Mouse (Mus musculus) heart, embryonic 15.5 days (tissue): ENCODE measurements around the gene Nudt3. TPM values are rescaled to one million over a fixed set of nuclear protein-coding genes. Genes with fewer than 3 reads are reported as not detected.
A peak's percentile ranks its signal among the peaks of the same experiment; 100 is the strongest.

Experiments
- ATAC-seq: fragments of 200-750 bp; cut with Nextera tagmentation; replicated peaks from 2 replicates; pipeline ENCODE4 v1.8.0; 2017; ENCODE audit warnings: low read depth, moderate TSS enrichment; ENCODE audit not compliant: insufficient number of reproducible peaks, insufficient read depth, low FRiP score
- H3K27ac ChIP-seq: fragments of 300-500 bp; sonication (generic); 2 replicates; pipeline ENCODE4 v1.5.1; 2015; ENCODE audit warnings: mild to moderate bottlenecking, inconsistent platforms
- H3K27me3 ChIP-seq: fragments of 300-500 bp; sonication (generic); 2 replicates; pipeline ENCODE4 v1.6.1; 2015; ENCODE audit warnings: inconsistent platforms
- H3K36me3 ChIP-seq: fragments of 300-500 bp; sonication (generic); 2 replicates; pipeline ENCODE4 v1.6.1; 2015; ENCODE audit warnings: mild to moderate bottlenecking, inconsistent platforms
- H3K4me1 ChIP-seq: fragments of 300-500 bp; sonication (generic); replicated peaks from 2 replicates; pipeline ENCODE4 v1.6.1; 2015; ENCODE audit warnings: inconsistent platforms
- H3K4me2 ChIP-seq: fragments of 300-500 bp; sonication (generic); 2 replicates; pipeline ENCODE4 v1.6.1; 2015; ENCODE audit warnings: inconsistent platforms, mild to moderate bottlenecking, moderate library complexity
- H3K4me3 ChIP-seq: fragments of 300-500 bp; sonication (generic); 2 replicates; pipeline ENCODE4 v1.5.1; 2015; ENCODE audit warnings: mild to moderate bottlenecking, inconsistent platforms
- H3K9ac ChIP-seq: fragments of 300-500 bp; sonication (generic); 2 replicates; pipeline ENCODE4 v1.6.1; 2015; ENCODE audit warnings: mild to moderate bottlenecking, inconsistent platforms
- H3K9me3 ChIP-seq: fragments of 300-500 bp; sonication (generic); replicated peaks from 2 replicates; pipeline ENCODE4 v1.6.1; 2016; ENCODE audit warnings: inconsistent platforms
- WGBS: fragments of 180-500 bp; shearing (Covaris S2); methylation state at CpG from one replicate; pipeline ENCODE4 v1.1.7; 2015; ENCODE audit warnings: mixed read lengths; 5-methylcytosine and 5-hydroxymethylcytosine counted together
- polyA plus RNA-seq: library from polyadenylated mRNA; unstranded; fragments of >200 nt; fragmentation: Nextera tagmentation; extraction: Ambion mirVana; gene quantifications from 2 replicates; pipeline ENCODE4 v1.2.1, GENCODE M21; 2015

Gene Nudt3
- polyA plus RNA-seq, 1 experiment from 2014 or later = 132 TPM

DNA sequence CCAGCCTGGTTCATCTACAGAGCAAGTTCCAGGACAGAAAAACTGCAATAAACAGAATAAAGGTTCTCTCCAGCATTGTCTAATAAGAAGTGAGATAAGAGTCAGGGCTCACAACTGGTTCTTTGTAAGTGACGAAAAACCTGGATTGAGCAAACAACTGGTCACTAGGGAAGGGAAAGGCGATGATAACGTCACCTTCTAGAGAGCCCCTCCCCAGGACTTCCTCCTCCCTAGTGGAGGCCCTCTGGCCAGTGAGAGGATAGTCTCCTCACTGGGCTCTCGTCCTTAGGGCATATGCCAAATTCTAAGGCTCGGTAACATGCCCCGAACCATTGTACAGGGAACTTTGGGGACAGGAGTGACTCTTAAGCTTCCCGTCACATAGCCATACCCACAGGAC lies 47.2 kb downstream of the Nudt3 start:
- no peak overlapping the region for H3K4me3 ChIP-seq
- H3K27me3 ChIP-seq = no peaks in the 10 kb centered on the region
- WGBS = 82% methylated on average over 7 of the region's 7 CpGs
- no peak overlapping the region for H3K4me2 ChIP-seq
- H3K9ac ChIP-seq = no peak overlapping the region
- no peaks in the 10 kb centered on the region for H3K9me3 ChIP-seq
- peaks cover 46% of the 10 kb centered on the region for H3K36me3 ChIP-seq
- no peak for ATAC-seq
- H3K27ac ChIP-seq = no peak overlapping the region
- H3K4me1 ChIP-seq = peaks cover 43% of the 10 kb centered on the region

- Histone ChIP-seq H3K36me3 (peaks cover 38% of the 10 kb centered on the region), H3K27me3 (no peaks in the 10 kb centered on the region), H3K9me3 (no peaks in the 10 kb centered on the region), H3K27ac (peak overlapping the region; percentile 42; the same call in 1 of the 2 replicates), H3K4me3 (no peak overlapping the region), H3K4me2 (no peak overlapping the region), H3K9ac (no peak overlapping the region), H3K4me1 (peaks cover 41% of the 10 kb centered on the region)
- no peak for ATAC-seq
- 73% methylated on average over 10 of the region's 10 CpGs for WGBS
Measured at GRCm38 (mm10) chr17:27575116-27575776, 48.0 kb downstream of the Nudt3 start.

GRCm38 (mm10) chr17:27574470-27575115 lies 48.7 kb downstream of the Nudt3 start:
- ATAC-seq = peak; percentile 59; the same call in 1 of the 2 replicates
- no peak overlapping the region for H3K9ac ChIP-seq
- WGBS = 76% methylated on average over 15 of the region's 16 CpGs
- peaks cover 31% of the 10 kb centered on the region for H3K36me3 ChIP-seq
- H3K4me1 ChIP-seq = peaks cover 40% of the 10 kb centered on the region
- H3K27ac ChIP-seq = peak overlapping the region; percentile 42
- H3K4me2 ChIP-seq = no peak overlapping the region
- no peak overlapping the region for H3K4me3 ChIP-seq
- H3K27me3 ChIP-seq = no peaks in the 10 kb centered on the region
- no peaks in the 10 kb centered on the region for H3K9me3 ChIP-seq

GRCm38 (mm10) chr17:27573772-27574320 lies 49.4 kb downstream of the Nudt3 start:
- H3K9me3 ChIP-seq = no peaks in the 10 kb centered on the region
- H3K9ac ChIP-seq = no peak overlapping the region
- H3K36me3 ChIP-seq = peaks cover 25% of the 10 kb centered on the region
- H3K27me3 ChIP-seq = no peaks in the 10 kb centered on the region
- 75% methylated on average over 10 of the region's 10 CpGs for WGBS
- no peak overlapping the region for H3K27ac ChIP-seq
- H3K4me1 ChIP-seq = peaks cover 37% of the 10 kb centered on the region
- no peak overlapping the region for H3K4me3 ChIP-seq
- ATAC-seq = no peak
- no peak overlapping the region for H3K4me2 ChIP-seq

DNA sequence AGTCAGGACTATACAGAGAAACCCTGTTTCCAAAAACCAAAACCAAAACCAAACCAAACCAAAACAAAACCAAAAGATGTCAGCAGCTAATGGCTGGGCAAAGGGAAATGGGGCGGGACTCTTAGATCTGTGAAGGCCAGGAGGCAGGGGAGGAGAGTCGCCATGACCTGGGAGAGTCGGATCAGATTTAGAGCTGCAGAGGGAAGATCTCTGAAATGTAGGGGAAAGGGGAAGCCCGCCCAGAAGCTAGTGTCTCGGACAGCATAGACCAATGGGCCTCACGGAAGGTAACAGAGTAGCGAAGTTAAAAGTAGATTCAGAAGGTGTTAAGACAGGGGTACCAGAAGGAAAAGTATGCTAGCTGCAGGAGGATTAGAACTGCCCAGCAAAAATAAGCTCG lies 52.0 kb downstream of the Nudt3 start:
- ATAC-seq = no peak
- peaks cover 7% of the 10 kb centered on the region for H3K36me3 ChIP-seq
- 62% methylated on average over 8 of the region's 8 CpGs for WGBS
- H3K27ac ChIP-seq = peak overlapping the region; percentile 37; the same call in 1 of the 2 replicates
- H3K27me3 ChIP-seq = no peaks in the 10 kb centered on the region
- H3K4me2 ChIP-seq = no peak overlapping the region
- no peaks in the 10 kb centered on the region for H3K9me3 ChIP-seq
- H3K4me3 ChIP-seq = no peak overlapping the region
- no peak overlapping the region for H3K9ac ChIP-seq
- H3K4me1 ChIP-seq = peaks cover 35% of the 10 kb centered on the region

GRCm38 (mm10) chr17:27568228-27568627 lies 55.1 kb downstream of the Nudt3 start:
- 84% methylated on average over 5 of the region's 5 CpGs for WGBS
- no peak for ATAC-seq

GRCm38 (mm10) chr17:27565942-27566267 lies 57.4 kb downstream of the Nudt3 start:
- H3K36me3 ChIP-seq = no peaks in the 10 kb centered on the region
- H3K9me3 ChIP-seq = no peaks in the 10 kb centered on the region
- H3K4me2 ChIP-seq = peak overlapping the region; percentile 95
- under 1% methylated on average over 13 of the region's 13 CpGs for WGBS
- no peaks in the 10 kb centered on the region for H3K27me3 ChIP-seq
- peaks cover 32% of the 10 kb centered on the region for H3K4me1 ChIP-seq
- H3K27ac ChIP-seq = no peak overlapping the region
- peak overlapping the region; percentile 70 for H3K9ac ChIP-seq
- peak; percentile 4; the same call in 1 of the 2 replicates for ATAC-seq
- peak overlapping the region; percentile 72 for H3K4me3 ChIP-seq

More at GRCm38 (mm10) chr17:27568228-27568627, 55.1 kb downstream of the Nudt3 start:
- Histone ChIP-seq H3K4me2 (no peak overlapping the region), H3K4me3 (no peak overlapping the region), H3K27me3 (no peaks in the 10 kb centered on the region), H3K4me1 (peaks cover 32% of the 10 kb centered on the region), H3K36me3 (no peaks in the 10 kb centered on the region), H3K27ac (no peak overlapping the region), H3K9ac (no peak overlapping the region), H3K9me3 (no peaks in the 10 kb centered on the region)

DNA sequence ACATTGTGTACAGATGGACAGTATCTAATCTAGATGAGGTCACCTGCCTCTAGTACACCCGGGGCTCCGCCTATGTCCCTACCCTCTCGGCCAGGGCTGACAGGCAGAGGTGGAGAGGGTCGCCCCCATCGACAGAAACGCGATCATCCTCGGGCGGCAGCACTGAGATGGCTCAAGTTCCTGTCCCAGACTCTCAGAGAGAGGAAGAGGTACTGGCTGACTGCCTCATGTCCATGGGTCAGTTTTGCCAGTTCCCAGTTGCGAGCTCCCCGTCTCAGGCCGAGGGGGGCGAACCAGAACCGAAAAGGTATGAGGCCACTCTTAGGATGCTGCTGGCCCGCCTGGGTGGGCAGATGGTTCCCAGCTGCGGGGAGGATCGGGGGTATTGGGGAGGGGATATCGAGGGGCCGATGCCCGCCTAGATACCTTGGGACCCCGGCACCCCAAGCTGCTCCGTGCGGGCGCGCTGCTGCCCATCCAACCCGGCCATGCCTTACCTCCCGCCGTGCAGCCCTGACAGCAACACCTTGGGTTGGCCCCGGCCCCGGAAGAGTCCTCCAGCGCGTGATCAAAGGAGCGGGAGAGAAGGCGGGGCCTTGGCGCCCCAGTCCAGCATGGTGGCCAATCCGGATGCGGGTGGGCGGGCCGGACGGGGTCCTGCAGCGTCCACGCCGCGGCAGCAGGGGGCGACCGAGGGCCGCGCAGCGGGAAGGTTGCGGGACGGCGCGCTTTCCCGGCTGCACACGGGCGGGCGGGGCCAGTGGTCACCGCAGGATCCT lies 57.9 kb downstream of the Nudt3 start, which contains the start of gene AI413582:
AI413582 (minus strand) TSS at position 594 of the 779 bp plus-strand sequence.
- under 1% methylated on average over 58 of the region's 58 CpGs for WGBS
- peaks cover 34% of the 10 kb centered on the region for H3K4me1 ChIP-seq
- H3K36me3 ChIP-seq = no peaks in the 10 kb centered on the region
- H3K27ac ChIP-seq = peak within 1 kb of the TSS; percentile 60
- H3K9me3 ChIP-seq = no peaks in the 10 kb centered on the region
- H3K9ac ChIP-seq = peak within 1 kb of the TSS; percentile 75
- H3K4me3 ChIP-seq = peak within 1 kb of the TSS; percentile 72
- peak; percentile 93 for ATAC-seq
- no peaks in the 10 kb centered on the region for H3K27me3 ChIP-seq
- H3K4me2 ChIP-seq = peak within 1 kb of the TSS; percentile 95

- Histone ChIP-seq H3K4me3 (peak overlapping the region; percentile 72), H3K4me1 (peaks cover 34% of the 10 kb centered on the region), H3K4me2 (peak overlapping the region; percentile 95), H3K36me3 (no peaks in the 10 kb centered on the region), H3K9me3 (no peaks in the 10 kb centered on the region), H3K9ac (peak overlapping the region; percentile 75), H3K27me3 (no peaks in the 10 kb centered on the region), H3K27ac (peak overlapping the region; percentile 60)
- no peak for ATAC-seq
- WGBS = 17% methylated on average over 20 of the region's 20 CpGs
Measured at GRCm38 (mm10) chr17:27564391-27565162, 58.7 kb downstream of the Nudt3 start.

DNA sequence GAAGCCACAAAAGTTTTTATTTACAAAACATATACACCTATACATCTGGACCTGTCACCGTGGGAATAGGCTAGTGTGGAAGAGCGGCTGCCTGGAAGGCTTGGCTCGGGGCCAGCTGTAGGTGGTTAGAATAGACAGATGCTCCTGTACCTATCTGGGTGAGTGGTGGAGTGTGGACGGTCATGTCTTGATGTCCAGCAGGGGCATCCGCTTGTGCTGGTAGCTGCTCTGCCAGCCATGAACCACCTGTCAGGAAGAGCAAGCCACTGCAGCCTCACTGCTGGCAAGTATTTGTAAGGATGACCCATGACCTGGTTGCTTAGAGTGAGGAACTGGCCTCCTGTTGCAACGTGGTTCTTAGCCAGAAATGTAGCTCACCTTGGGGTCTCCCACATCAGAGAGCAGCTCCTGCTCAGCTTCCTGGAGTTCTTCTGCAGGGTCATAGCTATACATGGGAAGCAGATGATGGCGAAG lies 59.5 kb downstream of the Nudt3 start:
- Histone ChIP-seq H3K9me3 (no peaks in the 10 kb centered on the region), H3K9ac (no peak overlapping the region), H3K4me1 (peaks cover 39% of the 10 kb centered on the region), H3K4me2 (no peak overlapping the region; the same call in 1 of the 2 replicates), H3K27me3 (no peaks in the 10 kb centered on the region), H3K4me3 (no peak overlapping the region), H3K27ac (no peak overlapping the region), H3K36me3 (no peaks in the 10 kb centered on the region)
- no peak for ATAC-seq
- WGBS = 61% methylated on average over 7 of the region's 7 CpGs
